Mouse (Mus musculus) splenic B cell, adult 2 months (primary cell): ENCODE measurements around the gene Tex264.

Experiments
- DNase-seq: peaks from one replicate; pipeline ENCODE4 v3.0.0-alpha.2; 2011; ENCODE audit warnings: low read depth, low spot score
- H3K27me3 ChIP-seq: 2 replicates; pipeline ENCODE4 v1.6.1; 2012; ENCODE audit warnings: mild to moderate bottlenecking, low read length, moderate library complexity, mixed read lengths; ENCODE audit not compliant: control insufficient read depth, poor library complexity, insufficient read depth, severe bottlenecking
- H3K36me3 ChIP-seq: 2 replicates; pipeline ENCODE4 v1.6.1; 2012; ENCODE audit warnings: mild to moderate bottlenecking, low read length, moderate library complexity, mixed read lengths; ENCODE audit not compliant: control insufficient read depth, poor library complexity, insufficient read depth, severe bottlenecking

The Tex264 gene

GRCm38 (mm10) chr9:106685249-106686101 lies at the start of gene Tex264:
Gene Tex264, minus strand, starts transcription at chr9:106685927.
- Histone ChIP-seq H3K27me3 (no peaks in the 10 kb centered on the region), H3K36me3 (no peaks in the 10 kb centered on the region; the same call in 1 of the 2 replicates)
- DNase-seq = peak; percentile 89

GRCm38 (mm10) chr9:106733690-106734089 lies 48.0 kb upstream of the Tex264 start:
- Histone ChIP-seq H3K36me3 (no peaks in the 10 kb centered on the region), H3K27me3 (no peaks in the 10 kb centered on the region)
- no peak for DNase-seq

- H3K36me3 ChIP-seq = no peaks in the 10 kb centered on the region
- DNase-seq = no peak
Observed at GRCm38 (mm10) chr9:106729416-106729815, 43.7 kb upstream of the Tex264 start.

DNA sequence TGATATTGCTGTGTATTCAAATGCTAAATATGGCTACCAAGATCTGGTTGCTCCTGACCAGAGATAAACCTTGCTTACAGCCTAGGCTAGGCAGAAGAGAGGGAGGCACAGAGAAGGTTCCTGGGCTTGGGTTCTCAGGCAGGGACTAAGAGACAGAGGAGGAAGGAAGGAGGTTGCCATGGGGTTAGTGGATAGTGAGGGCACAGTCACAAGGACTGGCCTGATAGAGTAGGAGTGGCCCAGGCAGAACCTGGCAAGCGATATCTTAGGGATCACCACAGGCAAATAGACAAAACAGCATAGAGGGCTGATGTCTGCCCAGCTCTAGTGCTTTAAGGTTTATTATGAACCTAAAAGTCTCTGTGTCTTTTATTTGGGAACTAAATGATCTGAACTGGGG lies 41.2 kb upstream of the Tex264 start:
- Histone ChIP-seq H3K27me3 (no peaks in the 10 kb centered on the region), H3K36me3 (0 out of 2 replicates have a peak, but pooled peaks cover 1% of the 10 kb centered on the region)
- no peak for DNase-seq

More at GRCm38 (mm10) chr9:106729416-106729815, 43.7 kb upstream of the Tex264 start:
- no peaks in the 10 kb centered on the region for H3K27me3 ChIP-seq

DNA sequence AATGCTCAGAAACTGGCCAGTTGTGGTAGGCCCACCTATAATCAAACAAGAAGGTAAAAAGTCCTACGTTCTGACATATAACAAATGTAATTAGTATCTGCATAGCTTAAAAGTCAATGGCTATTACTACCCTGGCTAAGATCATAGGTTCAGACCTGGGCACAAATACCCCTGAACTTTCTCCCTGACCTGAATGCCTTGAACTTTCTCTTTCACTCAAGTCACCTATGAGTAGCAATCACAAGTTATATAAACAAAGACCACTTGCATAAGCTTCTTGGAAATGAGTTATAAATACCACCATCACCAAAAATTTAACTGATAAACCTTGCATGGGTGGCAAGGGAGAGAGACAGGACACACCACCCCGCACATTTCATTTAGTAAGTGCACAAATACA lies 39.7 kb upstream of the Tex264 start:
- H3K36me3 ChIP-seq = 0 out of 2 replicates have a peak, but pooled peaks cover 1% of the 10 kb centered on the region
- no peak for DNase-seq
- H3K27me3 ChIP-seq = no peaks in the 10 kb centered on the region

DNA sequence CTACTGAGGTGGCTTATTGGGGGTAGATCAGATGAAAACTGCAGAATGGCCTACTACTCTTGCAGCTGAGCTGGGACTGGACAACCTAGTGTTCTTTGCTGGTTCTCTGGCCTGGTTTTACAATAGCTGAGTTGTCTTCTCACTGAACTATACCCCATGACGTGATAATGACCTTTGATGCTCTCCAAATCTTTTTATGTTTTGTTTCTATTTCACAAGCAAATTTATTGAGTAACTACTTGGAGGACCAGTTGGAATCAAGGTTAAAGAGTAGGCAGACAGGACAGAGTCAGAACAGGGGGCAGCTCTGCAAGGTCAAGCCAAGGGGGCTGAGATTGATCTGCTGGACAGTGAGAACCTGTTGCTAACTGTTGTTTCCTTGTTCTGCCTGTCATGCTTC lies 39.1 kb upstream of the Tex264 start:
- DNase-seq = no peak
- Histone ChIP-seq H3K36me3 (0 out of 2 replicates have a peak, but pooled peaks cover 4% of the 10 kb centered on the region), H3K27me3 (no peaks in the 10 kb centered on the region)

DNA sequence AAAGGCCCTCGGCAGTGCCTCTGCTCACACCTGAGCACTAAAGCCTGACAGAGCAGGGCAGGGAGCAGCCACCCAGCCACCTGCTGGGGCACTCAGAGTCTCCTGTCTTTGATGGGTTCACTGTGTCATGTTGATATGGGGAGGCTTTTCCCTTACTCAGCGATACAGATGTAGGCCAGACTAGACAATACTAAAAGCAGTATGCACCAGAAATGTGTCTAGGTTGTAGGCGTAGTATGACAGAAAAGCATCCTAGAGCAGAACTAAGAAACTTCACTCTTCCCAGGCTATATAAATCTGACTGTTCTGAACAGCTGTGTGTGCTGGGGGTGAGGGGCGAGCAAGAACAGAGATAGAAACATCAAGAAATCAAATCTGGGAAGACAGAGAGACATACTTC lies 31.0 kb upstream of the Tex264 start:
- DNase-seq = no peak
- H3K36me3 ChIP-seq = peaks cover 14% of the 10 kb centered on the region
- H3K27me3 ChIP-seq = no peaks in the 10 kb centered on the region

GRCm38 (mm10) chr9:106716232-106716631 lies 30.5 kb upstream of the Tex264 start:
- no peaks in the 10 kb centered on the region for H3K27me3 ChIP-seq

DNA sequence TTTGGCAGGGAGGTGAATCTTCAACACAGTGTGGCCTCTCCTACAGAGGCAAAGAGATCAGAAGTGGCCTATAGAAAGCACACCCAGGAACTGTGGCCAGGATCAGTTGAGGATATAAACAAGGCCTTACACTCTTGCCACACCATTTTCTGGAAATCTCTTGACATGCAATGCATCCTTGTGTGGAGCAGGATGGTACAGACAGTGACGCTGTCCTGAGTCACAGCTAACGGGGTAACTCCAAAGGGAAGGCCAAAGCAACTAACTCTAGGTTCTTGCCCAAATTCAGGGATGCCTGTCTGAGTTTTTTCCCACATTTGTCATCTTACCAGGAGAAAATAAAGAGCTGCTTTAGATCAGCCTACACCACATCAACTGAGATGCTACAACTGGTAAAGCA lies 26.7 kb upstream of the Tex264 start:
- no peaks in the 10 kb centered on the region for H3K27me3 ChIP-seq
- DNase-seq = no peak
- H3K36me3 ChIP-seq = peaks cover 23% of the 10 kb centered on the region

More at GRCm38 (mm10) chr9:106716232-106716631, 30.5 kb upstream of the Tex264 start:
- H3K36me3 ChIP-seq = peaks cover 16% of the 10 kb centered on the region
- DNase-seq = no peak

GRCm38 (mm10) chr9:106692973-106693481 lies 7.3 kb upstream of the Tex264 start:
- peaks cover 6% of the 10 kb centered on the region; the same call in 1 of the 2 replicates for H3K36me3 ChIP-seq
- H3K27me3 ChIP-seq = no peaks in the 10 kb centered on the region
- no peak for DNase-seq

- no peak for DNase-seq
- H3K27me3 ChIP-seq = no peaks in the 10 kb centered on the region
- H3K36me3 ChIP-seq = peaks cover 4% of the 10 kb centered on the region; the same call in 1 of the 2 replicates
Observed at GRCm38 (mm10) chr9:106688834-106689233, 3.1 kb upstream of the Tex264 start.

GRCm38 (mm10) chr9:106686983-106687650 lies 1.4 kb upstream of the Tex264 start:
- H3K27me3 ChIP-seq = no peaks in the 10 kb centered on the region
- H3K36me3 ChIP-seq = peaks cover 2% of the 10 kb centered on the region; the same call in 1 of the 2 replicates
- peak; percentile 80 for DNase-seq

DNA sequence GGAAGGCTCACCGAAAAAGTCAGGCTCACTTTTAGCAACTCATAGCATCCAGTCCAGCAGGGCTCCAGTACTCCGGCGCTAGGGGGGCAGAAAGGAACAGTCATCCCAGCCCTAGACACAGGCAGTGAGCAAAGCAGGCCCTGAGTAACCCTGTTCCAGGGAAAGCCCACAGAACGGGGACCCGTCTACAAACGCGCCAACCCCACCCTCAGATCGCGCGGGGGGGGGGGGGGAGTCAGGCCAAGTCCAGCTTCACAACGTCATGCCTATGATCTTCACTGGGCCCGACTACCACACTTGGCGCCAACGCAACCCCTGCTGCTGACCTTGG lies 844 bp downstream of the Tex264 start:
- DNase-seq = no peak
- Histone ChIP-seq H3K27me3 (no peaks in the 10 kb centered on the region), H3K36me3 (no peaks in the 10 kb centered on the region; the same call in 1 of the 2 replicates)

DNA sequence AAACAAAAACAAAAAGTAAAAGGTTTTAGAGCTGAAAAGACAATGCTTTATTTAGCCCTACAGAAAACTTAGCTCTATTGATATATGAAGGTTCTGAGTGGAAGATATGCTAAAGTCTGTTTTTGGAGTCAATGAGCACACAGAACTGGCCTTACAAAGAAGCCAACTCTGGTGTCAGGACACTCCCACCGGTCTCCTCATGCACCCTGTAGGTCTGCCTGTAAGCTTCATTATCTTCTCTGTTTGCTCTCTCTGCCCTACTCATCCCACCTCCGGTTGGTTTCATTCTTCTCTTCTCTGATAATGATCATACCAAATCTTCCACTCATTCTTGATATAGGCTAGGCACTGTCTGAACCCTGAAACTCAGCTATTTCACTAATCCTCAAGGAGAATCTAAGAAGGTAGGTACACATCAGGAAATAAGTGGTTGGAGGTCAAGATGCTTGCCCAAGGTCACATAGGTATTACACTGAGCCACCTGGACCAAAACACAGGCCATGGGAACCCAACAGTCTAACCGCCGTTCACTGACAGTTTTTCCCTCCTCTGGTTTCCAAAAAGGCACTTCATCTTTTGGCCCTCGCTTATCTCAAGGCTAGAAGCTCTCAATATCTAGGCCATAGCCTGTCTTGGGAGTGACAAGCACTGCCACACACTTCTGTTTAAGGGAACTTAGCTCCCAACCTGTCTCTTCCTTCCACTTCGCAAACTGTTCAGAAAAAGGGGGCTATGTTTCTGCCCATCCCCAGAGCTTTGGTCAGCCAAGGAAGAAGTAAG lies 1.4 kb downstream of the Tex264 start:
- Histone ChIP-seq H3K27me3 (no peaks in the 10 kb centered on the region), H3K36me3 (peaks cover 1% of the 10 kb centered on the region; the same call in 1 of the 2 replicates)
- DNase-seq = no peak
